Mouse (Mus musculus): ENCODE measurements around the gene Tgm2.

- TF ChIP-seq ZNF384 (IDR thresholded peaks at IDR 0.05; ENCODE audit: low read depth, low read length) (no peak), CHD2 (IDR thresholded peaks at IDR 0.05; ENCODE audit: low read depth, low read length) (no peak)
Observed at GRCm38 (mm10) chr2:158076690-158077089, 69.5 kb downstream of the Tgm2 start.
